Mouse (Mus musculus) heart, postnatal 36 days (tissue): Measurements from ENCODE around the gene Gm17657. TPM values are rescaled to one million over a fixed set of nuclear protein-coding genes. Genes with fewer than 3 reads are reported as not detected.
"Not testable (repeated sequence)": the region's sequence is repeated elsewhere in the genome, so short reads cannot be mapped to it uniquely, and the experiment has no call there.

Experiments used
- DNase-seq, 2 experiments: peaks; one replicate each; pipeline ENCODE4 v3.0.0; 2021 to 2022
- intact Hi-C: fragments of 180-260 bp; cut with DNase I; formaldehyde crosslinking; loops from one replicate; pipeline ENCODE4 v1.15.1; 2025
- total RNA-seq, 2 experiments: library from RNA; stranded (reverse); gene quantifications; 2 replicates each; pipeline ENCODE4 v1.2.3; 2021

Gm17657 gene
- total RNA-seq, 2 experiments from 2014 or later, result not detected

GRCm38 (mm10) chr17:29548994-29549393, 444 bp downstream of the Gm17657 start:
- intact Hi-C loops, result no loop called here
- DNase-seq, result no peak

GRCm38 (mm10) chr17:29548494-29548893, 944 bp downstream of the Gm17657 start:
- DNase-seq, result no peak
- intact Hi-C loops, result no loop called here

GRCm38 (mm10) chr17:29545241-29545640, 4.2 kb downstream of the Gm17657 start:
- DNase-seq, result no peak
- intact Hi-C loops, result no loop called here

- no peak for DNase-seq
- intact Hi-C loops, result no loop called here
Observed at GRCm38 (mm10) chr17:29544064-29544463, 5.4 kb downstream of the Gm17657 start.

- no peak for DNase-seq
- intact Hi-C loops, result no loop called here
Observed at GRCm38 (mm10) chr17:29542831-29543690, 6.4 kb downstream of the Gm17657 start.

- intact Hi-C loops, result loop anchor here (2.0 kb wide), 1 partner anchor 51 kb away; the partner anchor contains the start of gene Pim1
- DNase-seq, result peak; percentile 79 to 82
Observed at GRCm38 (mm10) chr17:29541419-29541818, 8.0 kb downstream of the Gm17657 start.

- DNase-seq, result no peak
- intact Hi-C loops, result loop anchor here (2.0 kb wide), 1 partner anchor 50 kb away; the partner anchor contains the start of gene Pim1
Observed at GRCm38 (mm10) chr17:29540426-29540825, 9.0 kb downstream of the Gm17657 start.

- DNase-seq, result no peak
- intact Hi-C loops, result no loop called here
Observed at GRCm38 (mm10) chr17:29533866-29534265, 15.6 kb downstream of the Gm17657 start.

- DNase-seq, result no peak
- intact Hi-C loops, result no loop called here
Observed at GRCm38 (mm10) chr17:29531757-29532384, 17.6 kb downstream of the Gm17657 start.

GRCm38 (mm10) chr17:29531278-29531677, 18.2 kb downstream of the Gm17657 start:
- no peak for DNase-seq
- intact Hi-C loops, result no loop called here

- intact Hi-C loops, result no loop called here
- no peak for DNase-seq
Observed at GRCm38 (mm10) chr17:29530508-29530907, 18.9 kb downstream of the Gm17657 start.

GRCm38 (mm10) chr17:29528568-29529187, 20.8 kb downstream of the Gm17657 start:
- DNase-seq, result no peak
- intact Hi-C loops, result no loop called here

GRCm38 (mm10) chr17:29525613-29526012, 23.8 kb downstream of the Gm17657 start:
- intact Hi-C loops, result no loop called here
- no peak for DNase-seq

GRCm38 (mm10) chr17:29519731-29520130, 29.7 kb downstream of the Gm17657 start:
- intact Hi-C loops, result no loop called here
- no peak for DNase-seq

GRCm38 (mm10) chr17:29518665-29519064, 30.8 kb downstream of the Gm17657 start:
- DNase-seq, intact Hi-C loops: not testable (repeated sequence)

- DNase-seq, result peak; percentile 84 to 87
- intact Hi-C loops, result loop anchor here (1.0 to 5.0 kb wide), 5 partner anchors 22 to 337 kb away; partner anchors contain the start of gene BC004004
Observed at GRCm38 (mm10) chr17:29514435-29514834, 35.0 kb downstream of the Gm17657 start.

GRCm38 (mm10) chr17:29513044-29513730, 36.3 kb downstream of the Gm17657 start:
- DNase-seq, result peak; percentile 61 to 63
- intact Hi-C loops, result loop anchor here (5.0 kb wide), 2 partner anchors 246 to 336 kb away; partner anchors contain the start of gene BC004004

- DNase-seq, result no peak
- intact Hi-C loops, result loop anchor here (5.0 kb wide), 2 partner anchors 243 to 333 kb away; partner anchors contain the start of gene BC004004
Observed at GRCm38 (mm10) chr17:29510691-29511090, 38.7 kb downstream of the Gm17657 start.

- DNase-seq, result no peak
- intact Hi-C loops, result no loop called here
Observed at GRCm38 (mm10) chr17:29508927-29509608, 40.4 kb downstream of the Gm17657 start.

GRCm38 (mm10) chr17:29503700-29504099, 45.7 kb downstream of the Gm17657 start:
- intact Hi-C loops, result no loop called here
- DNase-seq, result no peak
